Mouse (Mus musculus) left cerebral cortex, postnatal 36 days (tissue): Measurements from ENCODE around the gene Gnai3. TPM values are rescaled to one million over a fixed set of nuclear protein-coding genes. Genes with fewer than 3 reads are reported as not detected.

Source experiments
- DNase-seq, 2 experiments: peaks; one replicate each; pipeline ENCODE4 v3.0.0; 2021 to 2022; ENCODE audit warnings: low spot score in 2 of 2, mixed read lengths in 1 of 2
- intact Hi-C: fragments of 180-260 bp; cut with DNase I; formaldehyde crosslinking; loops from one replicate; pipeline ENCODE4 v1.15.1; 2025
- total RNA-seq, 2 experiments: library from RNA; stranded (reverse); gene quantifications; 2 replicates each; pipeline ENCODE4 v1.2.3; 2021

Gene Gnai3
- total RNA-seq, 2 experiments from 2014 or later: 26.9 to 27.0 TPM

GRCm38 (mm10) chr3:108121101-108121500 is 24.8 kb downstream of the Gnai3 start:
- no peak for DNase-seq
- intact Hi-C loops: no loop called here

GRCm38 (mm10) chr3:108117465-108117864 is 28.5 kb downstream of the Gnai3 start:
- no peak for DNase-seq

GRCm38 (mm10) chr3:108113591-108114289 is 32.2 kb downstream of the Gnai3 start:
- no peak for DNase-seq
- intact Hi-C loops: no loop called here

More at GRCm38 (mm10) chr3:108117465-108117864, 28.5 kb downstream of the Gnai3 start:
- intact Hi-C loops: loop anchor here (5.0 kb wide), 1 partner anchor 45 kb away; no protein-coding TSS in a partner anchor

GRCm38 (mm10) chr3:108112666-108113065 is 33.3 kb downstream of the Gnai3 start:
- intact Hi-C loops: no loop called here
- DNase-seq: no peak

GRCm38 (mm10) chr3:108112246-108112645 is 33.7 kb downstream of the Gnai3 start:
- DNase-seq: no peak
- intact Hi-C loops: no loop called here

- intact Hi-C loops: no loop called here
- no peak for DNase-seq
Measured at GRCm38 (mm10) chr3:108111320-108111719, 34.6 kb downstream of the Gnai3 start.

- intact Hi-C loops: no loop called here
- no peak for DNase-seq
Measured at GRCm38 (mm10) chr3:108105281-108105680, 40.7 kb downstream of the Gnai3 start.

GRCm38 (mm10) chr3:108102075-108102474 is 43.9 kb downstream of the Gnai3 start:
- DNase-seq: no peak
- intact Hi-C loops: no loop called here

- intact Hi-C loops: no loop called here
- DNase-seq: no peak
Measured at GRCm38 (mm10) chr3:108101594-108101993, 44.4 kb downstream of the Gnai3 start.

GRCm38 (mm10) chr3:108098316-108098715 is 47.6 kb downstream of the Gnai3 start:
- no peak for DNase-seq
- intact Hi-C loops: no loop called here

- DNase-seq: no peak
- intact Hi-C loops: no loop called here
Measured at GRCm38 (mm10) chr3:108097656-108098055, 48.3 kb downstream of the Gnai3 start.

GRCm38 (mm10) chr3:108096726-108097125 is 49.2 kb downstream of the Gnai3 start:
- DNase-seq: no peak
- intact Hi-C loops: no loop called here

- no peak for DNase-seq
- intact Hi-C loops: no loop called here
Measured at GRCm38 (mm10) chr3:108096226-108096625, 49.7 kb downstream of the Gnai3 start.

- DNase-seq: no peak
- intact Hi-C loops: no loop called here
Measured at GRCm38 (mm10) chr3:108094976-108095760, 50.8 kb downstream of the Gnai3 start.

- no peak for DNase-seq
- intact Hi-C loops: no loop called here
Measured at GRCm38 (mm10) chr3:108094146-108094545, 51.8 kb downstream of the Gnai3 start.

GRCm38 (mm10) chr3:108093306-108093705 is 52.6 kb downstream of the Gnai3 start:
- intact Hi-C loops: no loop called here
- no peak for DNase-seq

- DNase-seq: no peak
- intact Hi-C loops: no loop called here
Measured at GRCm38 (mm10) chr3:108092536-108093115, 53.3 kb downstream of the Gnai3 start, which contains the start of gene Gnat2. TSS of gene Gnat2 (plus strand) at chr3:108092789.

- DNase-seq: no peak
- intact Hi-C loops: no loop called here
Measured at GRCm38 (mm10) chr3:108092030-108092429, 53.9 kb downstream of the Gnai3 start.

- intact Hi-C loops: no loop called here
- DNase-seq: no peak
Measured at GRCm38 (mm10) chr3:108090561-108090960, 55.4 kb downstream of the Gnai3 start.

GRCm38 (mm10) chr3:108089916-108090315 is 56.0 kb downstream of the Gnai3 start:
- no peak for DNase-seq
- intact Hi-C loops: loop anchor here (5.0 kb wide), 1 partner anchor 57 kb away; the partner anchor contains the start of gene Gnai3
